Mouse (Mus musculus) E14TG2a.4 (cell line): Measurements from ENCODE around the gene Spred1.

ENCODE experiments used
- CTCF ChIP-seq: conservative IDR thresholded peaks from 2 replicates; pipeline ENCODE4 v1.5.1; 2014; ENCODE audit warnings: low read length
- NANOG ChIP-seq: IDR thresholded peaks from 2 replicates; pipeline ENCODE4 v1.6.1; 2014; ENCODE audit warnings: borderline replicate concordance, low read length, mixed read lengths
- POU5F1 ChIP-seq: IDR thresholded peaks from 2 replicates; pipeline ENCODE4 v1.6.1; 2014; ENCODE audit warnings: low read length, borderline replicate concordance

GRCm38 (mm10) chr2:117122701-117123337 lies 1.6 kb downstream of the Spred1 start:
- TF ChIP-seq CTCF (no peak), POU5F1 (no peak), NANOG (no peak)
